In the genomic region with DNA sequence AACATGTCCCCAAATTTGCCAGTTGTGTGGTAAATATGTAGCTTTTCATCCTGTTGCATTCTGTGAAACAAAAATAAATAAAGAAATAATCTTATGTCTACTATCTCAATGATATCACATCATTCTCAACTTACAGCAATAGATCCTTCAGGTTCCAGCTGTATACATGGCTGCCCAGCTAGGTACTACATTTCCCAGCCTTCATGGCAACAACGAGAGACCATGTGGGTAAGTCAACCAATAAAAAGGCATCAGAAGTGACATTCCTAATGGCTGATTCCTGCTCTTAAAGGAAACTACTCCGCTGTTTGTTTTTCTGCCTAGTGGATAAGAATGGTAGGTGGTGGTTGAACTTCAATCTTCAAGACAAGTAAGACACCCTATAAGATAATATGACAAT, we compare ENCODE assay signal across 9 mouse cellular contexts.
DNase-seq lines count a peak whose midpoint lies in the region; ATAC-seq lines count a peak whose summit lies in the region.
"Had no signal": no experiment of that assay in that cellular context is flagged by ENCODE, and none has a peak within 500 bp of the region (broad histone marks: within the 10 kb centered on the region; RNA-seq: fewer than 3 reads in every experiment).

No protein-coding gene starts in this region.

- H3K27me3 ChIP-seq in forebrain, embryonic 13.5 days = no peaks in the 10 kb centered on the region
- peaks cover 5% of the 10 kb centered on the region for H3K27me3 ChIP-seq in forebrain, embryonic 11.5 days (ENCODE audit: control insufficient read depth, insufficient read depth, low read length)
- H3K27me3 ChIP-seq in midbrain, embryonic 12.5 days = peaks cover 11% of the 10 kb centered on the region
- H3K27me3 ChIP-seq: liver, embryonic 13.5 days had no signal

- no peaks in the 10 kb centered on the region for H3K36me3 ChIP-seq in forebrain, embryonic 13.5 days (ENCODE audit: poor library complexity, severe bottlenecking)
- no peaks in the 10 kb centered on the region for H3K36me3 ChIP-seq in forebrain, embryonic 11.5 days (ENCODE audit: control insufficient read depth, insufficient read depth, low read length)
- no peaks in the 10 kb centered on the region for H3K36me3 ChIP-seq in midbrain, embryonic 12.5 days
- H3K36me3 ChIP-seq: liver, embryonic 13.5 days had no signal

- no peaks in the 10 kb centered on the region for H3K9me3 ChIP-seq in forebrain, embryonic 13.5 days (replicated peaks)
- no peaks in the 10 kb centered on the region for H3K9me3 ChIP-seq in forebrain, embryonic 11.5 days (ENCODE audit: control insufficient read depth, low read length)
- H3K9me3 ChIP-seq in midbrain, embryonic 12.5 days = no peaks in the 10 kb centered on the region
- H3K9me3 ChIP-seq: liver, embryonic 13.5 days had no signal

- no peaks in the 10 kb centered on the region for H3K4me1 ChIP-seq in forebrain, embryonic 13.5 days
- no peaks in the 10 kb centered on the region for H3K4me1 ChIP-seq in forebrain, embryonic 11.5 days (replicated peaks; ENCODE audit: control insufficient read depth, insufficient read depth, low read length)
- H3K4me1 ChIP-seq in midbrain, embryonic 12.5 days = no peaks in the 10 kb centered on the region
- H3K4me1 ChIP-seq: liver, embryonic 13.5 days had no signal

- no peak overlapping the region for H3K4me3 ChIP-seq in forebrain, embryonic 13.5 days
- H3K4me3 ChIP-seq in forebrain, embryonic 11.5 days (ENCODE audit: low read depth, low read length) = no peak overlapping the region
- H3K4me3 ChIP-seq in midbrain, embryonic 12.5 days = no peak overlapping the region
- H3K4me3 ChIP-seq: liver, embryonic 13.5 days had no signal

- no peak overlapping the region for H3K27ac ChIP-seq in forebrain, embryonic 13.5 days
- H3K27ac ChIP-seq in forebrain, embryonic 11.5 days (ENCODE audit: low read depth, low read length) = no peak overlapping the region
- H3K27ac ChIP-seq in midbrain, embryonic 12.5 days (replicated peaks) = no peak overlapping the region
- H3K27ac ChIP-seq: liver, embryonic 13.5 days had no signal

- WGBS in forebrain, embryonic 13.5 days = 78% methylated on average over 2 of the region's 2 CpGs
- WGBS in forebrain, embryonic 11.5 days = 78% methylated on average over 2 of the region's 2 CpGs
- 78% methylated on average over 2 of the region's 2 CpGs for WGBS in midbrain, embryonic 12.5 days

- intact Hi-C loops in gastrocnemius, postnatal 36 days (cut with DNase I) = no loop called here

- H3K9ac ChIP-seq in forebrain, embryonic 13.5 days = no peak overlapping the region
- no peak overlapping the region for H3K9ac ChIP-seq in forebrain, embryonic 11.5 days (ENCODE audit: low read length)
- H3K9ac ChIP-seq in midbrain, embryonic 12.5 days (replicated peaks) = no peak overlapping the region
- H3K9ac ChIP-seq: liver, embryonic 13.5 days had no signal

- ATAC-seq in forebrain, embryonic 13.5 days = peak; percentile 81
- ATAC-seq in forebrain, embryonic 11.5 days (replicated peaks; ENCODE audit: low FRiP score) = no peak
- ATAC-seq in midbrain, embryonic 12.5 days (ENCODE audit: low FRiP score, low read depth) = peak; percentile 52; the same call in 1 of the 2 replicates
- no peak for ATAC-seq in granulocyte monocyte progenitor cell, adult 5-6 weeks (replicated peaks; ENCODE audit: poor library complexity, severe bottlenecking)

- no peak overlapping the region for H3K4me2 ChIP-seq in forebrain, embryonic 13.5 days
- no peak overlapping the region for H3K4me2 ChIP-seq in forebrain, embryonic 11.5 days (ENCODE audit: low read depth, low read length, severe bottlenecking)
- no peak overlapping the region for H3K4me2 ChIP-seq in midbrain, embryonic 12.5 days (replicated peaks)
- H3K4me2 ChIP-seq: liver, embryonic 13.5 days had no signal

- no peak for DNase-seq in forebrain, embryonic 11.5 days (ENCODE audit: low spot score)
- DNase-seq in right cerebral cortex, adult 18-20 months = peak; percentile 0
- DNase-seq in right cerebral cortex, postnatal 4 days = no peak
- no peak for DNase-seq in adrenal gland, postnatal 10 days
- DNase-seq in gastrocnemius, postnatal 36 days = no peak
- DNase-seq: liver, embryonic 13.5 days had no signal

Comparison
In these comparisons a context has a peak if more than half of its experiments do, and no peak if none do; other contexts are left out.
1. ATAC-seq: peak in forebrain, embryonic 13.5 days (single experiment) and midbrain, embryonic 12.5 days (single experiment); none in forebrain, embryonic 11.5 days (single experiment) and granulocyte monocyte progenitor cell, adult 5-6 weeks (single experiment).